Comparison of ENCODE assay signal across 7 mouse cellular contexts in the genomic region with DNA sequence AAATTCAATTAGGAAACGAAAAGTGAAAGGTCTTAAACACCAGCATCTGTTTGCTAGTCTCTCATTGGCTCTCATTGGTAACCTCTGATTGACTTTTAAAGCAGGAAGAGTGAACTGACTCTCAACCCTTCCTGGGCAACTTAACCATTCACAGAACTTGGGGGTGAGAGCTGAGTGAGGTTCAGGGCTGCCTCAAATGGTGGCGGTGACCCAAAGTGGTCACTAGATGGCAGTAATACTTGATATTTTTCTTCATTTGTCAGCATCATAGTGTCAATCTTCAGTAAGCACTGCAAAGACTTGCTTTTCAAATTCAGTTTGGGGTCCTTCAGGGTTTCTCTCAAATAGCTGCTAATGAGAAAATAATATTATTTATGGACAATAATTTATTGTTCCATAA.
DNase-seq lines count a peak whose midpoint lies in the region; ATAC-seq lines count a peak whose summit lies in the region.

No protein-coding gene starts in this region.

- ATAC-seq in inflammation-experienced regulatory T-cells, adult 6 months: peak; percentile 96

- DNase-seq in T-cell, adult 2 months (ENCODE audit: low spot score): peak; percentile 47
- DNase-seq in cerebellum, postnatal 10 days: peak; percentile 58 to 64
- peak; percentile 19 to 46 for DNase-seq in frontal cortex, postnatal 25 days (ENCODE audit: low spot score in 2 of 2)
- peak; percentile 49 to 71 for DNase-seq in layer of hippocampus, postnatal 10 days (ENCODE audit: low spot score in 2 of 2)
- DNase-seq in lung, postnatal 36 days: peak; percentile 57
- peak; percentile 38 for DNase-seq in right cerebral cortex, postnatal 25 days

Comparison
In these comparisons a context has a peak if more than half of its experiments do, and no peak if none do; other contexts are left out.
1. Peak in every context shown above with its lines: DNase-seq and ATAC-seq.